Mouse (Mus musculus): Measurements from ENCODE around the gene Wdr34. TPM values are rescaled to one million over a fixed set of nuclear protein-coding genes. Genes with fewer than 3 reads are reported as not detected.

Wdr34 gene
- polyA plus RNA-seq, 1 experiment from 2014 or later, result 42.3 TPM

GRCm38 (mm10) chr2:30047127-30047526, 1.6 kb downstream of the Wdr34 start:
- Histone ChIP-seq H3K9me3 (no peaks in the 10 kb centered on the region), H3K4me3 (replicated peaks) (no peak overlapping the region), H3K9ac (no peak overlapping the region), H3K27me3 (peaks cover 11% of the 10 kb centered on the region; the same call in 1 of the 2 replicates), H3K36me3 (replicated peaks) (peaks cover 8% of the 10 kb centered on the region), H3K4me2 (no peak overlapping the region), H3K4me1 (peaks cover 19% of the 10 kb centered on the region), H3K27ac (no peak overlapping the region)
- no peak for ATAC-seq (ENCODE audit: low FRiP score)
- 94% methylated on average over 6 of the region's 6 CpGs for WGBS

- Histone ChIP-seq H3K27ac (no peak overlapping the region), H3K36me3 (replicated peaks) (peaks cover 8% of the 10 kb centered on the region), H3K4me3 (replicated peaks) (no peak overlapping the region), H3K4me1 (peaks cover 19% of the 10 kb centered on the region), H3K9ac (no peak overlapping the region), H3K9me3 (no peaks in the 10 kb centered on the region), H3K4me2 (no peak overlapping the region), H3K27me3 (no peaks in the 10 kb centered on the region)
- ATAC-seq (ENCODE audit: low FRiP score), result no peak
- 89% methylated on average over 5 of the region's 5 CpGs for WGBS
Measured at GRCm38 (mm10) chr2:30044550-30044949, 4.1 kb downstream of the Wdr34 start.

GRCm38 (mm10) chr2:30042445-30042844, 6.2 kb downstream of the Wdr34 start:
- H3K9ac ChIP-seq, result 0 out of 2 replicates have a peak overlapping the region, but pooled peaks have one; percentile 17
- H3K4me1 ChIP-seq, result peaks cover 10% of the 10 kb centered on the region
- H3K4me2 ChIP-seq, result no peak overlapping the region
- H3K4me3 ChIP-seq (replicated peaks), result no peak overlapping the region
- 0 out of 2 replicates have a peak, but pooled peaks have one; percentile 36 for ATAC-seq (ENCODE audit: low FRiP score)
- 6% methylated on average over 4 of the region's 4 CpGs for WGBS
- no peaks in the 10 kb centered on the region for H3K27me3 ChIP-seq
- H3K9me3 ChIP-seq, result no peaks in the 10 kb centered on the region
- no peak overlapping the region for H3K27ac ChIP-seq
- peaks cover 13% of the 10 kb centered on the region for H3K36me3 ChIP-seq (replicated peaks)

GRCm38 (mm10) chr2:30039687-30040086, 9.0 kb downstream of the Wdr34 start:
- no peak overlapping the region for H3K4me2 ChIP-seq
- H3K4me1 ChIP-seq, result peaks cover 7% of the 10 kb centered on the region; the same call in 1 of the 2 replicates
- H3K4me3 ChIP-seq (replicated peaks), result no peak overlapping the region
- H3K27ac ChIP-seq, result no peak overlapping the region
- H3K9me3 ChIP-seq, result no peaks in the 10 kb centered on the region
- H3K36me3 ChIP-seq (replicated peaks), result peaks cover 18% of the 10 kb centered on the region; the same call in 1 of the 2 replicates
- H3K27me3 ChIP-seq, result no peaks in the 10 kb centered on the region
- ATAC-seq (ENCODE audit: low FRiP score), result no peak
- H3K9ac ChIP-seq, result no peak overlapping the region

- Histone ChIP-seq H3K27ac (no peak overlapping the region), H3K4me2 (no peak overlapping the region), H3K36me3 (replicated peaks) (peaks cover 19% of the 10 kb centered on the region; the same call in 1 of the 2 replicates), H3K4me3 (replicated peaks) (no peak overlapping the region), H3K4me1 (peaks cover 7% of the 10 kb centered on the region; the same call in 1 of the 2 replicates), H3K27me3 (no peaks in the 10 kb centered on the region), H3K9ac (no peak overlapping the region), H3K9me3 (no peaks in the 10 kb centered on the region)
- WGBS, result 96% methylated on average over 10 of the region's 10 CpGs
- no peak for ATAC-seq (ENCODE audit: low FRiP score)
Measured at GRCm38 (mm10) chr2:30038370-30038769, 10.3 kb downstream of the Wdr34 start.

GRCm38 (mm10) chr2:30037762-30038161, 10.9 kb downstream of the Wdr34 start:
- Histone ChIP-seq H3K4me3 (replicated peaks) (no peak overlapping the region), H3K9me3 (no peaks in the 10 kb centered on the region), H3K27ac (no peak overlapping the region), H3K4me1 (peaks cover 6% of the 10 kb centered on the region; the same call in 1 of the 2 replicates), H3K9ac (no peak overlapping the region), H3K4me2 (no peak overlapping the region), H3K27me3 (no peaks in the 10 kb centered on the region), H3K36me3 (replicated peaks) (peaks cover 24% of the 10 kb centered on the region)
- ATAC-seq (ENCODE audit: low FRiP score), result no peak
- WGBS, result 97% methylated on average over 2 of the region's 2 CpGs

- Histone ChIP-seq H3K27ac (no peak overlapping the region), H3K4me3 (replicated peaks) (no peak overlapping the region), H3K4me2 (no peak overlapping the region), H3K4me1 (no peaks in the 10 kb centered on the region), H3K27me3 (no peaks in the 10 kb centered on the region), H3K9ac (no peak overlapping the region), H3K36me3 (replicated peaks) (peaks cover 72% of the 10 kb centered on the region), H3K9me3 (no peaks in the 10 kb centered on the region)
- 77% methylated on average over 6 of the region's 6 CpGs for WGBS
- ATAC-seq (ENCODE audit: low FRiP score), result no peak
Measured at GRCm38 (mm10) chr2:30032957-30033356, 15.7 kb downstream of the Wdr34 start.

- ATAC-seq (ENCODE audit: low FRiP score), result no peak
- 66% methylated on average over 11 of the region's 11 CpGs for WGBS
- peaks cover 72% of the 10 kb centered on the region for H3K36me3 ChIP-seq (replicated peaks)
Measured at GRCm38 (mm10) chr2:30032244-30032846, 16.3 kb downstream of the Wdr34 start.

GRCm38 (mm10) chr2:30026997-30027396, 21.7 kb downstream of the Wdr34 start:
- Histone ChIP-seq H3K4me1 (no peaks in the 10 kb centered on the region), H3K9ac (no peak overlapping the region), H3K4me3 (replicated peaks) (no peak overlapping the region), H3K9me3 (no peaks in the 10 kb centered on the region), H3K27ac (no peak overlapping the region), H3K27me3 (no peaks in the 10 kb centered on the region), H3K36me3 (replicated peaks) (peaks cover 100% of the 10 kb centered on the region), H3K4me2 (no peak overlapping the region)
- no peak for ATAC-seq (ENCODE audit: low FRiP score)
- WGBS, result 93% methylated on average over 5 of the region's 5 CpGs

More at GRCm38 (mm10) chr2:30032244-30032846, 16.3 kb downstream of the Wdr34 start:
- Histone ChIP-seq H3K4me1 (no peaks in the 10 kb centered on the region), H3K9me3 (no peaks in the 10 kb centered on the region), H3K9ac (no peak overlapping the region), H3K27me3 (no peaks in the 10 kb centered on the region), H3K4me3 (replicated peaks) (no peak overlapping the region), H3K4me2 (no peak overlapping the region), H3K27ac (no peak overlapping the region)

GRCm38 (mm10) chr2:30025454-30025853, 23.2 kb downstream of the Wdr34 start:
- Histone ChIP-seq H3K4me3 (replicated peaks) (no peak overlapping the region), H3K4me1 (no peaks in the 10 kb centered on the region), H3K27ac (no peak overlapping the region), H3K36me3 (replicated peaks) (peaks cover 99% of the 10 kb centered on the region), H3K4me2 (no peak overlapping the region), H3K9ac (no peak overlapping the region), H3K9me3 (no peaks in the 10 kb centered on the region), H3K27me3 (no peaks in the 10 kb centered on the region)
- ATAC-seq (ENCODE audit: low FRiP score), result no peak
- 87% methylated on average over 4 of the region's 4 CpGs for WGBS

- H3K4me3 ChIP-seq (replicated peaks), result no peak overlapping the region
- WGBS, result 91% methylated on average over 11 of the region's 11 CpGs
- H3K9me3 ChIP-seq, result no peaks in the 10 kb centered on the region
- no peaks in the 10 kb centered on the region for H3K27me3 ChIP-seq
- H3K36me3 ChIP-seq (replicated peaks), result peaks cover 97% of the 10 kb centered on the region
- H3K4me2 ChIP-seq, result no peak overlapping the region
- H3K9ac ChIP-seq, result no peak overlapping the region
- H3K4me1 ChIP-seq, result no peaks in the 10 kb centered on the region
- no peak overlapping the region for H3K27ac ChIP-seq
- ATAC-seq (ENCODE audit: low FRiP score), result no peak
Measured at GRCm38 (mm10) chr2:30014326-30014966, 34.2 kb downstream of the Wdr34 start.

- no peak for ATAC-seq (ENCODE audit: low FRiP score)
- Histone ChIP-seq H3K27ac (no peak overlapping the region), H3K4me3 (replicated peaks) (no peak overlapping the region), H3K27me3 (no peaks in the 10 kb centered on the region), H3K4me2 (no peak overlapping the region), H3K4me1 (no peaks in the 10 kb centered on the region), H3K9ac (no peak overlapping the region), H3K9me3 (no peaks in the 10 kb centered on the region), H3K36me3 (replicated peaks) (peaks cover 99% of the 10 kb centered on the region)
- WGBS, result 96% methylated on average over 8 of the region's 8 CpGs
Measured at GRCm38 (mm10) chr2:30010840-30011281, 37.8 kb downstream of the Wdr34 start.

GRCm38 (mm10) chr2:30009101-30009500, 39.6 kb downstream of the Wdr34 start:
- no peak overlapping the region for H3K4me3 ChIP-seq (replicated peaks)
- WGBS, result 87% methylated on average over 1 of the region's 1 CpGs
- no peaks in the 10 kb centered on the region for H3K9me3 ChIP-seq
- no peaks in the 10 kb centered on the region for H3K27me3 ChIP-seq
- no peak overlapping the region for H3K27ac ChIP-seq
- peaks cover 98% of the 10 kb centered on the region for H3K36me3 ChIP-seq (replicated peaks)
- no peak overlapping the region for H3K9ac ChIP-seq
- no peak overlapping the region for H3K4me2 ChIP-seq
- no peak for ATAC-seq (ENCODE audit: low FRiP score)
- no peaks in the 10 kb centered on the region for H3K4me1 ChIP-seq

All from forebrain, embryonic 12.5 days (tissue).